In the genomic region with DNA sequence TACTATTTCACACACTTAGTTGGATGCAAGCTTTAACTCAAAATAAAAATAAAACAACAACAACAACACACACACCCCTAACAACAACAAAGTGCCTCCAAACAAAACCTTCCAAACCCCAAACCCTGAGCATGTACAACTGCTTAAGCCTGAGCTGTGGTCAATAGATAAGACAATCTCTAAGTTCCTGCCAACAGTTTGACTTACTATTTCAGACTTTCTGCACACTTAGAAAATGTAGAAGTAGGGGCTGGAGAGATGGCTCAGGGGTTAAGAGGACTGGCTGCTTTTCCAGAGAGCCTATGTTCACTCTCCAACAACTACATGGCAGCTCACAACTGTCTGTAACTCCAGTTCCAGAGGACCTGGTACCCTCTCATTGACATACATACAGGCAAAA, we compare ENCODE assay signal across 22 mouse cellular contexts. TPM values are rescaled to one million over a fixed set of nuclear protein-coding genes. Genes with fewer than 3 reads are reported as not detected.
DNase-seq lines count a peak whose midpoint lies in the region; ATAC-seq and TF ChIP-seq lines count a peak whose summit lies in the region.
"Had no signal": no experiment of that assay in that cellular context is flagged by ENCODE, and none has a peak within 500 bp of the region (broad histone marks: within the 10 kb centered on the region; RNA-seq: fewer than 3 reads in every experiment).

No protein-coding gene starts in this region.

- DNase-seq in stomach, postnatal 0 days (ENCODE audit: low spot score) = no peak
- DNase-seq in liver, embryonic 14.5 days (ENCODE audit: low read depth in 3 of 3, low spot score in 3 of 3) = peak; percentile 76 to 79 (median 78)
- DNase-seq in layer of hippocampus, postnatal 14 days (ENCODE audit: low spot score in 2 of 2) = no peak
- DNase-seq in thymus, postnatal 14 days = no peak
- no peak for DNase-seq in spleen, postnatal 10 days (ENCODE audit: low spot score in 2 of 2)
- DNase-seq: adrenal gland, postnatal 10 days; cerebellum, adult 8-10 months; gastrocnemius, postnatal 25 days; heart, postnatal 14 days; kidney, postnatal 4 days; midbrain, embryonic 14.5 days; thymus, adult 2 months had no signal

- no peak overlapping the region for H3K9ac ChIP-seq in stomach, embryonic 15.5 days
- H3K9ac ChIP-seq in stomach, postnatal 0 days (ENCODE audit: low read length) = no peak overlapping the region
- peak overlapping the region; percentile 47 for H3K9ac ChIP-seq in liver, embryonic 14.5 days (replicated peaks)
- H3K9ac ChIP-seq: heart, embryonic 12.5 days; hindbrain, embryonic 14.5 days; limb, embryonic 13.5 days; lung, embryonic 15.5 days had no signal

- no peaks in the 10 kb centered on the region for H3K36me3 ChIP-seq in stomach, embryonic 15.5 days
- H3K36me3 ChIP-seq in stomach, postnatal 0 days (ENCODE audit: control insufficient read depth, insufficient read depth, low read length) = no peaks in the 10 kb centered on the region
- no peaks in the 10 kb centered on the region for H3K36me3 ChIP-seq in liver, embryonic 14.5 days (replicated peaks; ENCODE audit: control insufficient read depth, insufficient read depth, low read depth)
- H3K36me3 ChIP-seq: heart, embryonic 12.5 days; limb, embryonic 13.5 days; lung, embryonic 15.5 days had no signal

- no peaks in the 10 kb centered on the region for H3K27me3 ChIP-seq in stomach, embryonic 15.5 days (replicated peaks)
- no peaks in the 10 kb centered on the region for H3K27me3 ChIP-seq in stomach, postnatal 0 days (ENCODE audit: control insufficient read depth, insufficient read depth, low read length)
- H3K27me3 ChIP-seq in liver, embryonic 14.5 days (ENCODE audit: control insufficient read depth, insufficient read depth, low read length) = no peaks in the 10 kb centered on the region
- H3K27me3 ChIP-seq: heart, embryonic 12.5 days; limb, embryonic 13.5 days; lung, embryonic 15.5 days; Patski had no signal

- no peak overlapping the region for H3K4me2 ChIP-seq in stomach, embryonic 15.5 days
- H3K4me2 ChIP-seq in stomach, postnatal 0 days (replicated peaks; ENCODE audit: low read depth) = no peak overlapping the region
- peak overlapping the region; percentile 57 for H3K4me2 ChIP-seq in liver, embryonic 14.5 days (ENCODE audit: low read depth)
- H3K4me2 ChIP-seq: heart, embryonic 12.5 days; hindbrain, embryonic 14.5 days; limb, embryonic 13.5 days; lung, embryonic 15.5 days had no signal

- H3K4me3 ChIP-seq in stomach, embryonic 15.5 days (replicated peaks) = no peak overlapping the region
- H3K4me3 ChIP-seq in stomach, postnatal 0 days (ENCODE audit: low read depth, low read length) = no peak overlapping the region
- H3K4me3 ChIP-seq in liver, embryonic 14.5 days (ENCODE audit: insufficient read depth in 1 of 2, low read depth in 2 of 2, low read length in 2 of 2) = peak overlapping the region in 1 of 2 experiments; percentile 14; a peak in 1 of 4 replicates
- H3K4me3 ChIP-seq: heart, embryonic 12.5 days; limb, embryonic 13.5 days; lung, embryonic 15.5 days; myocyte had no signal

- peaks cover 5% of the 10 kb centered on the region for H3K4me1 ChIP-seq in stomach, embryonic 15.5 days
- no peaks in the 10 kb centered on the region for H3K4me1 ChIP-seq in stomach, postnatal 0 days (replicated peaks; ENCODE audit: control insufficient read depth, insufficient read depth)
- peaks cover 53 to 55% of the 10 kb centered on the region in 2 experiments for H3K4me1 ChIP-seq in liver, embryonic 14.5 days (replicated peaks; ENCODE audit: control insufficient read depth in 2 of 2, insufficient read depth in 2 of 2, low read length in 1 of 2)

- no peaks in the 10 kb centered on the region for H3K9me3 ChIP-seq in stomach, embryonic 15.5 days
- H3K9me3 ChIP-seq in stomach, postnatal 0 days (ENCODE audit: control insufficient read depth, low read length) = no peaks in the 10 kb centered on the region
- no peaks in the 10 kb centered on the region for H3K9me3 ChIP-seq in liver, embryonic 14.5 days (ENCODE audit: control insufficient read depth, low read length)
- H3K9me3 ChIP-seq: heart, embryonic 12.5 days; limb, embryonic 13.5 days; lung, embryonic 15.5 days had no signal

- no peak for TF ChIP-seq EP300 in stomach, postnatal 0 days (optimal IDR thresholded peaks at IDR 0.05)
- peak; percentile 89 for TF ChIP-seq EP300 in liver, embryonic 14.5 days (IDR thresholded peaks at IDR 0.05; ENCODE audit: low read depth)

- TF ChIP-seq CTCF in stomach, postnatal 0 days (IDR thresholded peaks at IDR 0.05; ENCODE audit: low read depth) = no peak
- TF ChIP-seq CTCF in liver, embryonic 14.5 days (IDR thresholded peaks at IDR 0.05; ENCODE audit: low read depth) = no peak

- no peak overlapping the region for H3K27ac ChIP-seq in stomach, embryonic 15.5 days
- no peak overlapping the region for H3K27ac ChIP-seq in stomach, postnatal 0 days (replicated peaks)
- H3K27ac ChIP-seq in liver, embryonic 14.5 days = peak overlapping the region; percentile 96
- H3K27ac ChIP-seq: hindbrain, embryonic 14.5 days; limb, embryonic 13.5 days; lung, embryonic 15.5 days; macrophage had no signal

- peak; percentile 39; the same call in 1 of the 2 replicates for ATAC-seq in stomach, embryonic 15.5 days (ENCODE audit: insufficient read depth, low FRiP score, low read depth)
- ATAC-seq in stomach, postnatal 0 days (ENCODE audit: low FRiP score, low TSS enrichment) = no peak
- peak; percentile 50 for ATAC-seq in erythroblast, adult 5-6 weeks (replicated peaks; ENCODE audit: low FRiP score, poor library complexity, severe bottlenecking)
- ATAC-seq in liver, embryonic 14.5 days (ENCODE audit: insufficient read depth) = peak; percentile 71
- ATAC-seq: forebrain, embryonic 16.5 days; Patski had no signal

RNA-seq across cellular contexts. Expression of gene Prkaa1, which starts 3.3 kb away (rescaled TPM):
- polyA plus RNA-seq in stomach, embryonic 15.5 days (2015; fragmentation: Nextera tagmentation; extraction: Ambion mirVana) = 19.9 and 21.5 TPM in 2 replicates
- polyA plus RNA-seq in stomach, postnatal 0 days (2015; fragmentation: Nextera tagmentation; extraction: Ambion mirVana) = 13.7 and 13.9 TPM in 2 replicates
- 13.6 and 19.8 TPM in 2 replicates for total RNA-seq in erythroblast, adult 5-6 weeks (2015; ENCODE audit: low replicate concordance)
- total RNA-seq in erythroblast, adult 5-6 weeks (2017; ENCODE audit: low replicate concordance) = 12.0 and 14.8 TPM in 2 replicates
- polyA plus RNA-seq in liver, embryonic 14.5 days (2012; rRNA removed) = 6.6 and 8.6 TPM in 2 replicates
- 15.7 and 16.6 TPM in 2 replicates for polyA plus RNA-seq in liver, embryonic 14.5 days (2014; fragmentation: Nextera tagmentation; extraction: Ambion mirVana)
- 10 to 100 TPM; 19.2 to 20.8 TPM for total RNA-seq in layer of hippocampus, postnatal 14 days (2021)

RNA-seq across cellular contexts. Expression of gene Rpl37, which starts 23.9 kb away (rescaled TPM):
- 511 and 526 TPM in 2 replicates for polyA plus RNA-seq in stomach, embryonic 15.5 days (2015; fragmentation: Nextera tagmentation; extraction: Ambion mirVana)
- polyA plus RNA-seq in stomach, postnatal 0 days (2015; fragmentation: Nextera tagmentation; extraction: Ambion mirVana) = 661 and 725 TPM in 2 replicates
- total RNA-seq in erythroblast, adult 5-6 weeks (2015; ENCODE audit: low replicate concordance) = 167 and 232 TPM in 2 replicates
- total RNA-seq in erythroblast, adult 5-6 weeks (2017; ENCODE audit: low replicate concordance) = 170 and 249 TPM in 2 replicates
- 259 and 884 TPM in 2 replicates for polyA plus RNA-seq in liver, embryonic 14.5 days (2012; rRNA removed)
- 547 and 570 TPM in 2 replicates for polyA plus RNA-seq in liver, embryonic 14.5 days (2014; fragmentation: Nextera tagmentation; extraction: Ambion mirVana)
- 100 to 1,000 TPM; 210 to 230 TPM for total RNA-seq in layer of hippocampus, postnatal 14 days (2021)

RNA-seq across cellular contexts. Expression of gene Card6, which starts 32.0 kb away (rescaled TPM):
- polyA plus RNA-seq in stomach, embryonic 15.5 days (2015; fragmentation: Nextera tagmentation; extraction: Ambion mirVana) = 1.6 and 1.9 TPM in 2 replicates
- polyA plus RNA-seq in stomach, postnatal 0 days (2015; fragmentation: Nextera tagmentation; extraction: Ambion mirVana) = 1.4 and 1.8 TPM in 2 replicates
- 1.7 TPM in 1 of 2 replicates, not detected in the other for total RNA-seq in erythroblast, adult 5-6 weeks (2015; ENCODE audit: low replicate concordance)
- 0.42 and 1.3 TPM in 2 replicates for total RNA-seq in erythroblast, adult 5-6 weeks (2017; ENCODE audit: low replicate concordance)
- 0.57 and 0.63 TPM in 2 replicates for polyA plus RNA-seq in liver, embryonic 14.5 days (2012; rRNA removed)
- polyA plus RNA-seq in liver, embryonic 14.5 days (2014; fragmentation: Nextera tagmentation; extraction: Ambion mirVana) = 0.74 and 1.00 TPM in 2 replicates
- 1 to 10 TPM; 2.0 to 3.7 TPM for total RNA-seq in layer of hippocampus, postnatal 14 days (2021)

RNA-seq across cellular contexts. Expression of gene Ttc33, which starts 45.0 kb away (rescaled TPM):
- 36.5 and 37.8 TPM in 2 replicates for polyA plus RNA-seq in stomach, embryonic 15.5 days (2015; fragmentation: Nextera tagmentation; extraction: Ambion mirVana)
- polyA plus RNA-seq in stomach, postnatal 0 days (2015; fragmentation: Nextera tagmentation; extraction: Ambion mirVana) = 26.7 and 27.3 TPM in 2 replicates
- total RNA-seq in erythroblast, adult 5-6 weeks (2015; ENCODE audit: low replicate concordance) = 12.3 and 29.4 TPM in 2 replicates
- 26.4 and 28.4 TPM in 2 replicates for total RNA-seq in erythroblast, adult 5-6 weeks (2017; ENCODE audit: low replicate concordance)
- 3.1 and 6.6 TPM in 2 replicates for polyA plus RNA-seq in liver, embryonic 14.5 days (2012; rRNA removed)
- polyA plus RNA-seq in liver, embryonic 14.5 days (2014; fragmentation: Nextera tagmentation; extraction: Ambion mirVana) = 13.6 and 13.9 TPM in 2 replicates
- 10 to 100 TPM; 53.2 to 64.4 TPM for total RNA-seq in layer of hippocampus, postnatal 14 days (2021)

Comparison
In these comparisons a context has a peak if more than half of its experiments do, and no peak if none do; other contexts are left out.
1. DNase-seq: peak in liver, embryonic 14.5 days (3 of 3); none in stomach, postnatal 0 days (single experiment), layer of hippocampus, postnatal 14 days (0 of 2), thymus, postnatal 14 days (single experiment) and spleen, postnatal 10 days (0 of 2).